15 mouse cellular contexts compared by ENCODE assay signal in the genomic region with DNA sequence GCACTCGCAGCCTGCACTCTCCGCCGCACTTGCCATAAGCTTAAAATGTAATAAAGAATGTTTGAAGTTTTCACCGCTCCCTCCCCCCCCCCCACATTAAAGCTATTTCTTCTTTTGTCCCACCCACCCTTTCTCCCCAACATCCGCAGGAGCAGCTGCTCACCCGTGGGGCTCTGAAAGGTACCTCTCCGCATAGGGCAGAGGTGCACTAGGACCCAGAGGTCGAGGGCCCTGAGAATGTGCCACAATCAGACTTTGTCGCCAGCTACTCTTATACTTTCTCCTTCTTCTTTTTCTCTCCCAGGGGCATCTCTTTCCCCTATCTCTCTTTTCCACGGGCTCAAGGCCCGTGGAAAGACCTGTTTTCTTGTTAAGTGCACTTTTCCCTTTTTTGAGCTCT. TPM values are rescaled to one million over a fixed set of nuclear protein-coding genes. Genes with fewer than 3 reads are reported as not detected.
A peak's percentile ranks its signal among the peaks of the same experiment; 100 is the strongest.
DNase-seq lines count a peak whose midpoint lies in the region; ATAC-seq and TF ChIP-seq lines count a peak whose summit lies in the region.
"Had no signal": no experiment of that assay in that cellular context is flagged by ENCODE, and none has a peak within 500 bp of the region (broad histone marks: within the 10 kb centered on the region; RNA-seq: fewer than 3 reads in every experiment).

No protein-coding gene starts in this region.

- no peak overlapping the region for H3K9ac ChIP-seq in hindbrain, embryonic 15.5 days
- H3K9ac ChIP-seq: heart, embryonic 15.5 days; limb, embryonic 15.5 days; neural tube, embryonic 12.5 days had no signal

- peaks cover 20% of the 10 kb centered on the region for H3K9me3 ChIP-seq in megakaryocyte, embryonic 14.5 days
- H3K9me3 ChIP-seq in forebrain, embryonic 10.5 days = peaks cover 26% of the 10 kb centered on the region
- H3K9me3 ChIP-seq in hindbrain, embryonic 15.5 days = peaks cover 8% of the 10 kb centered on the region; the same call in 1 of the 2 replicates

- no peak for TF ChIP-seq CTCF in small intestine, adult 2 months (IDR thresholded peaks at IDR 0.05; ENCODE audit: extremely low read depth, insufficient read length, insufficient replicate concordance, low read depth, low read length)

- H3K4me1 ChIP-seq in megakaryocyte, embryonic 14.5 days = no peaks in the 10 kb centered on the region
- H3K4me1 ChIP-seq in forebrain, embryonic 10.5 days = no peaks in the 10 kb centered on the region
- no peaks in the 10 kb centered on the region for H3K4me1 ChIP-seq in hindbrain, embryonic 15.5 days (replicated peaks)
- H3K4me1 ChIP-seq in small intestine, adult 2 months (ENCODE audit: control insufficient read depth, insufficient read depth, insufficient read length, low read length) = no peaks in the 10 kb centered on the region
- H3K4me1 ChIP-seq: heart, embryonic 15.5 days; limb, embryonic 15.5 days; neural tube, embryonic 12.5 days had no signal

- peak overlapping the region; percentile 64 for H3K4me3 ChIP-seq in megakaryocyte, embryonic 14.5 days (replicated peaks)
- H3K4me3 ChIP-seq in forebrain, embryonic 10.5 days = peak overlapping the region; percentile 47
- H3K4me3 ChIP-seq in hindbrain, embryonic 15.5 days = peak overlapping the region; percentile 31
- peak overlapping the region; percentile 75 for H3K4me3 ChIP-seq in small intestine, adult 2 months (ENCODE audit: low read depth, low read length)
- H3K4me3 ChIP-seq: heart, embryonic 15.5 days had no signal

- peak overlapping the region; percentile 31 for H3K4me2 ChIP-seq in hindbrain, embryonic 15.5 days
- H3K4me2 ChIP-seq: heart, embryonic 15.5 days; limb, embryonic 15.5 days; neural tube, embryonic 12.5 days had no signal

- 38% methylated on average over 11 of the region's 11 CpGs for WGBS in forebrain, embryonic 10.5 days
- 33% methylated on average over 11 of the region's 11 CpGs for WGBS in hindbrain, embryonic 15.5 days
- WGBS in small intestine, adult 2 months = 54% methylated on average over 11 of the region's 11 CpGs

- no peaks in the 10 kb centered on the region for H3K36me3 ChIP-seq in megakaryocyte, embryonic 14.5 days (replicated peaks; ENCODE audit: low read length)
- no peaks in the 10 kb centered on the region for H3K36me3 ChIP-seq in forebrain, embryonic 10.5 days (replicated peaks)
- H3K36me3 ChIP-seq in hindbrain, embryonic 15.5 days = no peaks in the 10 kb centered on the region
- no peaks in the 10 kb centered on the region for H3K36me3 ChIP-seq in small intestine, adult 2 months (ENCODE audit: control insufficient read depth, insufficient read depth, low read length)
- H3K36me3 ChIP-seq: heart, embryonic 15.5 days; limb, embryonic 15.5 days; neural tube, embryonic 12.5 days had no signal

- H3K27me3 ChIP-seq in megakaryocyte, embryonic 14.5 days (replicated peaks) = no peaks in the 10 kb centered on the region
- H3K27me3 ChIP-seq in forebrain, embryonic 10.5 days (ENCODE audit: poor library complexity, severe bottlenecking) = no peaks in the 10 kb centered on the region
- no peaks in the 10 kb centered on the region for H3K27me3 ChIP-seq in hindbrain, embryonic 15.5 days
- no peaks in the 10 kb centered on the region for H3K27me3 ChIP-seq in small intestine, adult 2 months (ENCODE audit: control insufficient read depth, insufficient read depth, low read length)
- H3K27me3 ChIP-seq: heart, embryonic 15.5 days; limb, embryonic 15.5 days; neural tube, embryonic 12.5 days had no signal

- ATAC-seq in megakaryocyte, adult 5-6 weeks (ENCODE audit: poor library complexity, severe bottlenecking) = no peak
- peak; percentile 65; the same call in 1 of the 2 replicates for ATAC-seq in hindbrain, embryonic 15.5 days (ENCODE audit: low FRiP score, low read depth)
- no peak for ATAC-seq in erythroid progenitor cell, adult 5-6 weeks (replicated peaks; ENCODE audit: low FRiP score, poor library complexity, severe bottlenecking)

- no peak for TF ChIP-seq POLR2A in small intestine, adult 2 months (IDR thresholded peaks at IDR 0.05; ENCODE audit: low read depth, low read length)

- H3K27ac ChIP-seq in forebrain, embryonic 10.5 days = peak overlapping the region; percentile 70
- no peak overlapping the region for H3K27ac ChIP-seq in hindbrain, embryonic 15.5 days (replicated peaks)
- H3K27ac ChIP-seq in small intestine, adult 2 months (ENCODE audit: insufficient read depth, low read depth, low read length) = no peak overlapping the region
- H3K27ac ChIP-seq: heart, embryonic 15.5 days; limb, embryonic 15.5 days; neural tube, embryonic 12.5 days had no signal

- no peak for DNase-seq in forebrain, embryonic 10.5 days (ENCODE audit: extremely low spot score, low spot score)
- DNase-seq in frontal cortex, postnatal 36 days (ENCODE audit: low spot score in 2 of 2) = no peak
- DNase-seq: adrenal gland, postnatal 14 days; cerebellum, adult 11-12 months; gastrocnemius, postnatal 36 days; layer of hippocampus, postnatal 36 days had no signal

RNA-seq across cellular contexts. Expression of a gene that starts 28.4 kb away (rescaled TPM):
- polyA plus RNA-seq in megakaryocyte, embryonic 14.5 days (2012; ENCODE audit: insufficient read depth, low replicate concordance) = not detected in 2 replicates
- total RNA-seq in megakaryocyte, adult 5-6 weeks (2015) = not detected in 2 replicates
- total RNA-seq in megakaryocyte, adult 5-6 weeks (2017) = not detected in 2 replicates
- not detected in 2 replicates for polyA plus RNA-seq in forebrain, embryonic 10.5 days (2016; fragmentation: Nextera tagmentation; extraction: Ambion mirVana)
- not detected in 2 replicates for polyA plus RNA-seq in hindbrain, embryonic 15.5 days (2015; fragmentation: Nextera tagmentation; extraction: Ambion mirVana)
- 0.35 TPM in 1 of 2 replicates, not detected in the other for polyA plus RNA-seq in small intestine, adult 2 months (2012; rRNA removed)
- total RNA-seq in erythroid progenitor cell, adult 5-6 weeks (2015; ENCODE audit: low replicate concordance) = not detected in 2 replicates
- not detected in 2 replicates for total RNA-seq in erythroid progenitor cell, adult 5-6 weeks (2017; ENCODE audit: low replicate concordance)
- total RNA-seq: adrenal gland, postnatal 14 days; gastrocnemius, postnatal 36 days; layer of hippocampus, postnatal 36 days had no signal
- polyA plus RNA-seq: heart, embryonic 15.5 days; kidney, embryonic 16.5 days; limb, embryonic 15.5 days; neural tube, embryonic 12.5 days had no signal

RNA-seq across cellular contexts. Expression of a gene that starts 48.6 kb away (rescaled TPM):
- not detected in 2 replicates for polyA plus RNA-seq in megakaryocyte, embryonic 14.5 days (2012; ENCODE audit: insufficient read depth, low replicate concordance)
- not detected in 2 replicates for total RNA-seq in megakaryocyte, adult 5-6 weeks (2015)
- not detected in 2 replicates for total RNA-seq in megakaryocyte, adult 5-6 weeks (2017)
- not detected in 2 replicates for polyA plus RNA-seq in forebrain, embryonic 10.5 days (2016; fragmentation: Nextera tagmentation; extraction: Ambion mirVana)
- polyA plus RNA-seq in hindbrain, embryonic 15.5 days (2015; fragmentation: Nextera tagmentation; extraction: Ambion mirVana) = not detected in 2 replicates
- polyA plus RNA-seq in small intestine, adult 2 months (2012; rRNA removed) = 0.74 TPM in 1 of 2 replicates, not detected in the other
- total RNA-seq in erythroid progenitor cell, adult 5-6 weeks (2015; ENCODE audit: low replicate concordance) = not detected in 2 replicates
- total RNA-seq in erythroid progenitor cell, adult 5-6 weeks (2017; ENCODE audit: low replicate concordance) = not detected in 2 replicates
- total RNA-seq: adrenal gland, postnatal 14 days; gastrocnemius, postnatal 36 days; layer of hippocampus, postnatal 36 days had no signal
- polyA plus RNA-seq: heart, embryonic 15.5 days; kidney, embryonic 16.5 days; limb, embryonic 15.5 days; neural tube, embryonic 12.5 days had no signal
